Mouse (Mus musculus) lung, postnatal 36 days (tissue): ENCODE measurements around the gene Krt1.

Source experiments
- DNase-seq: peaks from one replicate; pipeline ENCODE4 v3.0.0; 2022; ENCODE audit warnings: mixed read lengths

The Krt1 gene

GRCm38 (mm10) chr15:101850694-101851093 lies at the start of gene Krt1:
Gene Krt1 (minus strand): TSS chr15:101850794.
- no peak for DNase-seq

DNA sequence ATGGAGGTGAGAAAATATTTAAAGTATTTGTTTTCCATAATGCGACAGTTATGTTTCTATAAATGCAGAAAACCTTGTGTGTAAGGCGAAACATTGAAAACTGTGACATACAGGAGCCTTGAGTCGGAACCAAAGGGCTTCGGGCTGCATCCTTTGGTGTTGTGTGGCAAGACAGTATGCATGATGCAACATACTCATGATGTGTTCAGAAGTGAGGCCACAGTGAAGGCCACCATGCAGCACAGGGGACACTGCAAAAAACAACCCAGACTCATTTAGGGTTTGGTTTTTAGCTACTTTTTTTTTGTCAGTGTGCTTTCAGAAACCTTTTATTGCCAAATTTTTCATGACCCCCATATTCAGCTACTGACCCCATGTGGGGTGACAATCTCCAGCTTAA lies 44.6 kb upstream of the Krt1 start:
- no peak for DNase-seq

- DNase-seq: no peak
Observed at GRCm38 (mm10) chr15:101892820-101893219, 42.2 kb upstream of the Krt1 start, which contains the start of gene Krt76. Gene Krt76 (minus strand): TSS chr15:101892920.

DNA sequence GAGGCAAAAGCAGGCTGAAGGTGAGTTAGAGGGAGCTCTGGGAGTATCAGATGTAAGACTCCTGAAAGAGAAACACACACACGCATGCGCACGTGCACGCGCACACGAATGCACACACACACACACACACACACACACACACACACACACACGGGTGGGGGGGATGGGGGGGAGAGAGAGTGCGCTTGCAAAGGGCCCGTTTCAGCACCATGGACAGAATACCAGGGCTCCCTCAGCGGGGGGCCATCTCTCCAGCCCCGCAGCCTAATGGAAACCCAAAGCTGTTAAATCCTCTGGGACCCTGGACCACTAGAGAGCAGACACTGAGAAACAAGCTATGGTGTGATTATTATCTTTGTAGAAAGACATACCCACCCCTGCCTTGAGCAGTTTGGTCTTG lies 29.2 kb upstream of the Krt1 start:
- DNase-seq: no peak

GRCm38 (mm10) chr15:101878041-101878440 lies 27.4 kb upstream of the Krt1 start:
- no peak for DNase-seq

DNA sequence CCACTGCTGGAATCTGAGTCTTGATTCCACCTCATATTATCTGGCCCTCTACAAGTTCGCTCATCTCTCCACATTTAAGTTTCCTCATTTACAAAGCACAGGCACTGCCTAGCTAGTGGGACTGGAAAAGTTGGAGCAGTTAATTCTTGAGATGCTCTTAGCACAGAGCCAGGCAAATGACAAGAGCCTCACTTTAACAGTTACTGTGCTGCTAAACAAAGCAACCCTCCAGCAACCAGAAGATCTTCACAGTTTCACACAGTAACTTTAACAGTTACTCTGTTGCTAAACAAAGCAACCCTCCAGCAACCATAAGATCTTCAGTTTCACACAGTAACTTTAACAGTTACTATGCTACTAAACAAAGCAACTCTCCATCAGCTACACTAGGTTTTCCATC lies 23.8 kb upstream of the Krt1 start:
- no peak for DNase-seq

DNA sequence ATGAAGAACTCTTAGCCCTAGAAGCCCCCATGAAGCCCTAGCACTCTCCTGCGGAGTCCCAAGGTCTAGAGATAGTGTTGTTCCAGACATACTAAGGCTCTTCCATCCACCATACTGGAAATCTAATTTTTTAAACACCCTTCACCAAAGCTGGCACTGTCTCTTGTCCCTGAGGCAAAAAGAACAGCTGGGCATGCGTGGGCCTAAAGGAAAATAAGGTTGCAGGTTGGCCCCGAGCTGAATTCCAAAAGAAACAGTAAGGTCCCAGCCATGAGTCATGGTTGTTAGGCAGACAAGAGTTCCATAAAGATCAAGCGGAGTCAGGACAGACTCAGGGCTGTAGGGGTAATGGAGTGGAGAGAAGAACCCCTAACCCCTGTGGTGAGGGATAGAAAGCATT lies 22.6 kb upstream of the Krt1 start:
- no peak for DNase-seq

DNA sequence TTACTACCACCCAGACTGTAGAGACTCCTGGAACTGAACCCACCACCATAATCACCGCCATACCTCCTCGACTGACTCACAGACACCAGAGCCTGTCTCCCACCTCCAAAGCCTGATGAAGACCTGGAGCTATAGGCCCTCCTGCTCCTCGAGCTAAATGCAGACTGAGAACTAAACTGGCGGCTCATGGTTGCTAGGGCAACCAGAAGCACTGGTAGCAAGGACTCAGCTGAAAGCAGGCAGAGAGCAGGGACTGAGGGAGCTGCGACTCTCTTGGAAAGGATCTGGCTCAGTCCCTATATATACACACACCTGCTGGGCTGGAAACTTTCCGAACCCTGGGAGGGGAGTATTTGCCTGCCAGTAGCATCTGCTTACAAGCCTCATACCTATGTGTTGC lies 18.8 kb upstream of the Krt1 start, which contains the start of gene Krt77:
TSS of gene Krt77 (minus strand) at position 275 of the 400 bp plus-strand sequence.
- no peak for DNase-seq

DNA sequence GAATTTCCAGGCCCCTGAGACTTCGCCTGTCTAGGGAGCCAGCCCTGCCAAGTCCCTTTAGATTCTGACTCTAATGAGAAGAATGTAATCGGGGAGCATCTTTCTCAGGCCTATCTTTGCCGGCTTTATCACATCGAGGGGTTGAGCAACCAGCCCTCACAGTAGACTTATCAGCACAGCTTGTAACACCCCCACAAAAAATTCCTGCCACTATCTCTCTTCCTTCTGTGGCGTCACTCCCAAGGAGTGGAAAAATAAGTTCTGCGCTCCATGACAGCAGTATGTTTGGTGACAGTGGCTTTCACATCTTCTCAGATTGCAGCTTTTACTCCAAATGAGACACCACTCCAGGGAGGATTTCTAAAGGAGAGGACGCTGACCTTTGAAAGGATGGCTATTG lies 16.2 kb upstream of the Krt1 start:
- no peak for DNase-seq

DNA sequence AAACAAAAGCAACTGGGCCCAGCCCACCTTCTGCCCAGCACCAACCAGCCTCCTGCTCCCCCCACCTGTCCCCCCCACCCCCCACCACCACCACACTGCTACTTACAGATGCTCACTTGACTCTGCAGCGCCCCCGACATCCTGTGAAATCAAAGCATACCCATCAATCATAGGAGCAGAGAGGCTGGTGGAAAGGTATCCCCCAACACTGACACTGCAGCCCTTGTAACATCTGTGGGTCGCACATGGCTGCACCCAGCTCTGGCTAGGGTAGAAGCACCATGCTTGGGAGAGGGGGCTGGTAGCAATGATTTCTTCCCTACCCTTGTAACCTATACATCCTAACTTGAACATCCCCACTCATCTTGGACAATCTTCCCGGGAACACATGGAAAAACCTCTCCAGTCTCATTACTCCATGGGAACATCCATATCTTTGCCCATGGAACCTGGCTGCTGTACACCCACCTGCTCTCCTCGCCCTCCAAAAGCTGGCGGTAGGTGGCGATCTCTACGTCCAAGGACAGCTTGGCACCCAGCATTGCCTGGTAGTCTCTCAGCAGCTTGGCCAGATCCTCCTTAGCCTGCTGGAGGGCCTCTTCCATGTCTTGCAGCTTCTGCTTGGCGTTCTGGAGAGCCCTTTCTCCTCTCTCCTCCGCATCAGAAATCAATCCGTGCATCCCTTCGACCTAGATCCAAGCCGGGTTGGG lies 10.0 kb upstream of the Krt1 start:
- no peak for DNase-seq

DNA sequence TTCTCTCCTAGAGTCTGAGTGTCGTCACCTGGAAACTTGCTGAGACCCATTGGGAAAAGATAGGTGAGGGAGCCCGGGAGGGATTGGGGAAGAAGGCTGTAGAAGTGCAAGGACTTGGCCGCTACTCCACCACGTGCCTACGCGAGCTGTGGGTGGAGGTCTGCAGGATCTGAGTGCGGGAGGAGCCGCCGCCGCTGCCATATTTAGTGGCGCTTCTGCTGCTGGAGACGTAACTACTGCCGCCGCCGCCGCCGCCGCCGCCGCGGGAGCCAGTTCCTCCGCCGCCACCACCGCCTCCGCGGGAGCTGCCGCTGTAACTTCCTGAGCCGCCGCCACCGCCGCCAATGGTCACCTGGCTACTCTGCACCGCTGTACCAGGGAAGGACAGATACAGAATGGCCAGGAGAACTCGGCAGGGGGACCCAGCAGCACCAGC lies 9.2 kb upstream of the Krt1 start:
- DNase-seq: peak; percentile 44

GRCm38 (mm10) chr15:101858673-101859425 lies 8.3 kb upstream of the Krt1 start:
- no peak for DNase-seq

DNA sequence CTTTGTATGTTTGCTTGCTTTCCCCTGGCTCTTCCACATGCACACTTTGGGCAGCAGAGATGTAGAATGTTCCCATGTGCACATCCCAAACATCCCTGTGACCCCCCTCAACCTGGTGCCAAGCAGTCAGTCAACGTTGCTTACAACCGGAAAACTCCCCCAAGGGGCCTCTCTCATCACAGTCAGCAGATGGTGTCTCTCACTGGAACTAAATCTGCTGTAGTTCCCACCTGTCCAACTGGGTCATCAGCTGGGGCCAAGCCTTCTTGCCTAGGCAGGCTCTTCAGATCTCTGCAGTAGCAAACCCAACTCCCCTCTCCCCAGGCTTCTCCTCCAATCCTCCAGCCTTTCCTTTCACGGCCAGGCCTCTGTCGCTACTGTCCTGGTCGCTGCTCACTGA lies 6.1 kb upstream of the Krt1 start:
- no peak for DNase-seq

DNA sequence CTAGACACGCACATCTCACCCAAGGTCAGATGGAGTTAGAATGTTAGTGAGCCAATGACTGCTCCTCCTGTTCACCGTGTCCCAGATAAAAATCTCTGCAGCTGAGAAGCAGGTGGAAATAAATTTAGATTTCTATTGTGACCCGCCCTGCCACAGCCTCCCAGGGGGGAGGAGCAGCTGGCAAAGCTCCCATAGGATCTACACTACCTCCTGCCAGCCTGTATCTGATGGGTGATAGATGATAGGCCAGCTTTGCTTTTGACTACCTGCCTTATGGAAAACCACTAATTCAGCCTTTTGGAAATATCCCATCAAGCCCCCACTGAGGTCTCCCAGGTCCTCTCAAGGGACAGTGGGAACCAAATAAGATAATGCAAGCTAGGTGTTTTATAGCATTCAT lies 5.1 kb upstream of the Krt1 start:
- DNase-seq: no peak

DNA sequence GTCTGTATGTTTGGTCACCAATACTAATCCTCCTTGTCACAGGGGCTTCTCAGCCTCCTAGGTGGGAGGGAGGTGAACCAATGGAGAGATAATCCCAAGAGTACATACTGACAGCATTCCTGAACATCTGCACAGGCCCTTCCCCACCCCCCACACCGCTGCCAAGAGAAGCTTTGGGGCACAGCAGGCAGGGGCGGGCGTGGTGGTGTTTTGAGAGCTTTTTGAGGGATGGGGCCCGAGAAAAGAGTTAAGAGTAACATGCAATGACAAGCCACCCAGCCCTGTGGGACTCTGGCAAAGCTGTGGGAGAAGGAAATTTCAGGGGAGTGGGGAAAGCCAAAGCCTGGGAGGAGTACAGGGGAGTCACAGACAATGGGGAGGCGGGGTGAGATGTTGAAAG lies 3.7 kb upstream of the Krt1 start:
- DNase-seq: no peak

GRCm38 (mm10) chr15:101852571-101852970 lies 2.0 kb upstream of the Krt1 start:
- DNase-seq: no peak

- peak; percentile 21 for DNase-seq
Observed at GRCm38 (mm10) chr15:101845971-101846403, 4.6 kb downstream of the Krt1 start.

DNA sequence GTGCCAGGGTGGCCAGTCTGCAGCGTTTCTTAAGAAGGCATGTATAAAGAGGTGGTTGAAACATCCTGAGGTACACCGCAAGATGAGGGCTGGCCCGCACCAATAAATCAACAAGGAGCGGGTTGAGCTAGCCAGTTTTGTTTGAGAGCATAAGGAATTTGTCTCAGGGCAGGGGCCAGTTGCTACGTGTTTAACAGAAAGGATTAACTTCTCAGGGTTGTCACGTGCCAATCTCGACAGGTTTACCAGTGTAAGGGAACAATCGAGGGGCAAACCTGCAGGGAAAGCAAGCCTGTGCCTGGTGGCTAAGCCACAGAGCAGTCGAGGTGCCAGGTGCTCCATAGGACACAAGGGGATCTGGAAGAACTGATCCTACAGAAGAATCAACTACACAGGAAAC lies 7.4 kb downstream of the Krt1 start:
- DNase-seq: no peak

GRCm38 (mm10) chr15:101834784-101835328 lies 15.7 kb downstream of the Krt1 start:
- DNase-seq: no peak

DNA sequence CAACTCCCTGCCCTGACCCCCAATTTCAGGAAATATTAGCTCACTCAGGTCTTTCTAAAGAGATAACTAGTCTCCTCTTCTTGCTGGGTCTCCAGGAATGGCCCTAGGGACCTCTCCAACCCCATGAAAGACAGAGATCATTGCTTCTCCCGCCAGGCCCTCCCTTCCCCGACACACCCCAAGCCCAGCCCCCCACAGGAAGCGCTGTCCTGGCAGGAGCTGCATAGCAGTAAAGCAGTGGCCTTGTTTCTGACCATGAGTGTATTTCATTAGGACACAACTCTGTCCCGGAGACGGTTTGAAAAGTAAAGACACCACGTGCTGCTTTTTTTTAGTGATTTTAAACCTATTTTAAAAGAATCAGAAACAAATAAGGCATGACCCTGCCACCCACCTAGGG lies 17.5 kb downstream of the Krt1 start:
- no peak for DNase-seq

GRCm38 (mm10) chr15:101829441-101829840 lies 21.2 kb downstream of the Krt1 start:
- no peak for DNase-seq

DNA sequence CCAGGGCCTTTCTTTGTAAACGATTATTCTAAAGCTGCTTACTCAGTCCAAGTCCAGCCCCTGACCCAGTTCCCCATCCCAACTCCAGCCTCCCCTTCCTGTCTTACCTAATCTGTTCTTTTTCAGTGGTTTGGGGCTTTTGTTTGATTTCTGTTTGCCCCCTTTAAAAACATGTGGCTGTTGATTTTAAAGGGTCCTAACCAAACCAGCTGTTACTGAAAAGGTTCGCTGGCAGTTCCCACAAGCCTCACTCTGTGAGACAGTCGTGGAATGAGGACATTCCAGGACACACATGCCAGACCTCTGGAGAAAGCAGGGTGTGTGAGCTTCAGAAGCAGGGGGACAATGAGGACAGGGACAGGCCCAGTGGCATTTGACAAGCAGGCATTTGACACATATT lies 28.8 kb downstream of the Krt1 start:
- no peak for DNase-seq

GRCm38 (mm10) chr15:101817875-101818274 lies 32.7 kb downstream of the Krt1 start, which contains the start of gene Krt2:
Gene Krt2 (minus strand): TSS chr15:101818169.
- no peak for DNase-seq
